Mouse (Mus musculus): ENCODE results near the gene Rpl7l1.
"Not testable (repeated sequence)": the region's sequence is repeated elsewhere in the genome, so short reads cannot be mapped to it uniquely, and the experiment has no call there.

GRCm38 (mm10) chr17:46787974-46788373 is 5.5 kb upstream of the Rpl7l1 start:
- TF ChIP-seq EP300, CTCF (IDR thresholded peaks at IDR 0.05): not testable (repeated sequence)
